Mouse (Mus musculus): ENCODE data around the gene Aven.
"Not testable (repeated sequence)": the region's sequence is repeated elsewhere in the genome, so short reads cannot be mapped to it uniquely, and the experiment has no call there.

Gene Aven
- long read RNA-seq, experiment 1: 0 reads
- long read RNA-seq, experiment 2, partial matches to known transcripts: 0 of 1 reads
- long read RNA-seq, experiment 2, other reads (novel, unspliced or antisense): 1 of 1 reads

- intact Hi-C loops (cut with DNase I): loop anchor here (5.0 kb wide), 1 partner anchor 41 kb away; the partner anchor contains the start of gene Emc7
Observed at GRCm38 (mm10) chr2:112492856-112493538, at the start of gene Aven. Gene Aven (plus strand): TSS chr2:112492964.

GRCm38 (mm10) chr2:112443491-112443890 is 49.3 kb upstream of the Aven start:
- intact Hi-C loops (cut with DNase I): no loop called here

GRCm38 (mm10) chr2:112445511-112445910 is 47.3 kb upstream of the Aven start:
- intact Hi-C loops (cut with DNase I): no loop called here

DNA sequence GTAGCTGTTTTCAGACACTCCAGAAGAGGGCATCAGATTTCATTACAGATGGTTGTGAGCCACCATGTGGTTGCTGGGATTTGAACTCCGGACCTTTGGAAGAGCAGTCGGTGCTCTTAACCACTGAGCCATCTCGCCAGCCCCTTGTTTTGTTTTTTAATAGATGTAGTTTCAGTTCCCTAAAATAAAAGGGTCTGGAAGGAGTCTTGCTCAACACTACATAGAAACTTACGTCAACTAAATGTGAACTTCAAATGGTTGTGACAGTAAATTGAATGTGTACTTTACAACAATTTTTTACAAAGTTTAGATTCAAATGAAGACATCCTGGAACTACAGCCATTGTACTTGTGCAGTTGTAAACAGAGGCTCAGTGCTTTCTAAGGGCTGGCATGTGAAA is 44.7 kb upstream of the Aven start:
- intact Hi-C loops (cut with DNase I): not testable (repeated sequence)

DNA sequence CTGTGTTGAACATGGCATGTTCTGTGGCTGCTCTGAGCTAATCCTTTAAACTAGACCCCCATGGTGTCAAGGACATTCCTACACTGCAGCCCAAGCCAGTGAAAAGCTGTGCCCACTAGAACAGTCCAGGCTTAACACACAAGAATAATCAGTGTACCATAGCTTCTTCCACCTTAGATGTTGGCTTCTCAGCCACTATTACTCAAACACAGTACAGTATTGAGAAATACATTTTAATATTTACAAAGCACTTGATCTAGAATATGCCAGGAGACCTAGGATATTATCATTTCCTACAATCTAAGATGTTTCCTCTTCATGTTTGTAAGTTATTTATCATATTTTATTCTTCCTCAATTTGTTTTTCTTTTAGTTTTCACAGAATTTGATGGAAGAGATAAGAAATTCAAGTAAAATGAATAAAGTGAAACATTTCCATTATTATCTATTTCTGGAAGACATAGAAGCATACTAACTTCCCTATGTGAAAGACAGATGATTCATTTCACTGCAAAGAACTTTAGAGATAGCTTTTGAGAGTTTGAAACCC is 44.2 kb upstream of the Aven start:
- intact Hi-C loops (cut with DNase I): no loop called here

DNA sequence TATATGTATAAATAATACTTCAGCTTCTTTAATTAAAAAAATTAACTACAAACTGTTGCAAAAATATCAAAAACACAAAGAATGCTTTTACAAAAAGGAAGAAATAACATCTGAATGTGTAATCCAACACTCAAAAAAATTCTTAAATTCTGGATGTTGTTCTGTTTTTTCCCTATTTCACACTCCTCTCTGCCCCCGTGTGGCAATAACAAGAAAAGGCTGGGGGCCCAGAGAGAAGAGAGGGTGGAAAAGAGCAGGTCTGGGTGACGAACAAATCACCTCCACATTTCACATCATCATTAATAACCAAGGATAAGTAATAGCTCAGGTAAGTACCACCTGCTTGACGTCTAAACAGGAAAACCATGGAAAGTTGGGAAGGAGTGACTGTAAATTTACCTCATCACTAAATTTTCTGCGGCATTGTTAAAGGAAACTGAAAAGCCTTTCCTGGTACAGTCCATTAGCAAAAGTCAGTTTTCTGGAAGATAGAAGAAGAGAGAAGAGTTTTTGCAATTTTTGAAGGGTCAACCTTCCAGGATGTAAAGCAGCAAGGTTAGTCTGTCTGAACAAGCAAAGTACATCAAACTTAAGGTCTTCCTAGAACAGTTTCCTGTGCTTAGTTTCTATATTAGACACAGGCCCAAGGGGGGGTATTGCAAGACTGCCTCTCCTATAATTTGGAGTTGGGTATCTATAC is 43.0 kb upstream of the Aven start:
- intact Hi-C loops (cut with DNase I): loop anchor here (5.0 to 10.0 kb wide), 2 partner anchors 43 to 185 kb away; partner anchors contain the start of genes Aven, Gm21985, Nop10 and Slc12a6

DNA sequence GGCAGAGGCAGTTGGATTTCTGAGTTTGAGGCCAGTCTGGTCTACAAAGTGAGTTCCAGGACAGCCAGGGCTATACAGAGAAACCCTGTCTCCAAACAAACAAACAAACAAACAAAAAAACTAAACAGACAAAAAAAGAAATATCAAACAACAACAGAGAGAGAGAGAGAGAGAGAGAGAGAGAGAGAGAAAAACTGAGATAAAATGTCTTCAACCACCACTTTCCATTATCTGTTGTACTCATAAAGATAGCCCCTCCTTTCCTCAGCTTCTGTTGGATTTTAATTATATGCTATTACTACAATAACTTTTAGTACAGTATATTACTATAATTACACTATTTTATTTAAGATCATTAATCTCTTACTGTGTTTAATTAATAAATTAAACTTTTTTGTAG is 40.3 kb upstream of the Aven start:
- intact Hi-C loops (cut with DNase I): loop anchor here (5.0 to 10.0 kb wide), 2 partner anchors 40 to 188 kb away; partner anchors contain the start of genes Aven, Gm21985, Nop10 and Slc12a6

- intact Hi-C loops (cut with DNase I): loop anchor here (5.0 to 10.0 kb wide), 2 partner anchors 38 to 189 kb away; partner anchors contain the start of genes Aven, Gm21985, Nop10 and Slc12a6
Observed at GRCm38 (mm10) chr2:112454125-112454861, 38.5 kb upstream of the Aven start.

GRCm38 (mm10) chr2:112454862-112455564 is 37.8 kb upstream of the Aven start, which contains the start of gene Emc7:
Gene Emc7 (plus strand): TSS chr2:112454997.
- intact Hi-C loops (cut with DNase I): loop anchor here (5.0 to 10.0 kb wide), 3 partner anchors 37 to 190 kb away; partner anchors contain the start of genes Aven, Gm21985, Katnbl1 and Nop10

- intact Hi-C loops (cut with DNase I): no loop called here
Observed at GRCm38 (mm10) chr2:112460557-112460956, 32.2 kb upstream of the Aven start.

DNA sequence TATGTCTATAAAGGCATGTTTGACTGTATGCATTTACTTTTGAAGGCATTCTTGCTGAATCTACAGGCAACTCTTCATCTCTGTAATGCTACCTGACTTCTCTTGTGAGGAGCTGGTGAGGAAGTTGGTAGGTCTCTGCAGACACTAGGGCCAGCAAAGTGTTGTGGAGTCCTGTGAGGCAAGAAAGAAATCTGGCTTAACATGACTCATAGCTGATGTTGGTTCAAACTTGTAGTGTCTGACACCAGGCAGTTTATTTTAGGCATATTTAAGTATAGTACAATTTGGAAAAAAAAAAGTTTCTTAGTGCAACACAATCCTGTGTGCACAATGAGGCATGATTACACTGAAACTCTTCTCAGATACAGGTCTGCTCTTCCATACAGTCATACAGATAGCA is 23.2 kb upstream of the Aven start:
- intact Hi-C loops (cut with DNase I): no loop called here

- intact Hi-C loops (cut with DNase I): loop anchor here (10.0 kb wide), 1 partner anchor 276 kb away; no protein-coding TSS in a partner anchor
Observed at GRCm38 (mm10) chr2:112470961-112471381, 21.8 kb upstream of the Aven start.

DNA sequence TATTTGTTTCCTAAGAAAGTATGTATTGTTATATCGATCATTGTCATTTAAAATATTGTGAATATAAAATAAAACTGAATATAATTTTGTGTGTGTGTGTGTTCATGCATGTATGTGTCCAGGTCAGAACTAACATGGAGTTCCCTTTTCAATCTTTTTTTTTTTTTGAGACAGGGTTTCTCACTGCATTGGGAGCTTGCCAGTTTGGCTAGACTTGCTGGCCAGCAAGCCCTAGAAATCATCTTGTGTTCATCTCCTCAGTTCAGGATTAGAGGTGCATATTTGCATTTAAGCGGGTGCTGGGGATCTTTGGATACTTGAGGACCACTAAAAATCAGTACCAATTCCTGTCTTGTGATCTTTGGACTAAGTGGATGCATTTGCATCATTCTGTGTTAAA is 20.7 kb upstream of the Aven start:
- intact Hi-C loops (cut with DNase I): loop anchor here (10.0 kb wide), 1 partner anchor 277 kb away; no protein-coding TSS in a partner anchor

DNA sequence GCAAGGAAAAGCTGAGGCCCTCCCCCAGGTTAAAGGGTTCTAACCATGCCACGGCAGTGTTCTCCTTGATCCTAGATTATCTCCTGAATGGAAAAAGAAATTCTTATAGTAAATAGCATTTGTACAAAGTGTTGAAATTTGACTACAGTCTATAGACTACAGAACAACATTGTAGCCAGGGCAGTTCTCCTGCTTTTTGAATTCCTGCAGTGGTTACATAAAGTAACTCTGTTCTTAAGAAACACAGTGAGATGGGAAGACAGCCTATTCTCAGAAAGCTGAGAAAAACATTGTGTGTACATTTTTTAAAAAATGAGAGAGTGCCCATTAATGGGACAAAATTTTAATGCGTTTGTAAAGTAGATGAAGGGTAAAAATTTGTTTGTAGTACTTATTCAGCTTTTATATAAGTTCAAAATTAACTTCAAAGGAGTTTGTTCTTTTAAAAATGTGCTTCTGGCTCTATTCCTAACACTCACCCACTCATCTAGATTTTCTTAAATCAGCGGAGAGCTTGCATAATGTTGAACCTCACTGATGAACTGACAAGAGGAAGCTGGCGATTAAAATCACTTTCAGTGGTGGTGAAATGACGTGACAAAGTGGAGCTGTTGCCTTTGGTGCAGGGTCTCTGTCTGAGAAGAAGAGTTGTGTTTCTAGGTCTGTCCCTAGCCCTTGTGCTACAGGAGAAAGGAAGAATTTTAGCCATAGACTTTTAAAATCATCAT is 17.6 kb upstream of the Aven start:
- intact Hi-C loops (cut with DNase I): loop anchor here (10.0 kb wide), 1 partner anchor 280 kb away; no protein-coding TSS in a partner anchor

DNA sequence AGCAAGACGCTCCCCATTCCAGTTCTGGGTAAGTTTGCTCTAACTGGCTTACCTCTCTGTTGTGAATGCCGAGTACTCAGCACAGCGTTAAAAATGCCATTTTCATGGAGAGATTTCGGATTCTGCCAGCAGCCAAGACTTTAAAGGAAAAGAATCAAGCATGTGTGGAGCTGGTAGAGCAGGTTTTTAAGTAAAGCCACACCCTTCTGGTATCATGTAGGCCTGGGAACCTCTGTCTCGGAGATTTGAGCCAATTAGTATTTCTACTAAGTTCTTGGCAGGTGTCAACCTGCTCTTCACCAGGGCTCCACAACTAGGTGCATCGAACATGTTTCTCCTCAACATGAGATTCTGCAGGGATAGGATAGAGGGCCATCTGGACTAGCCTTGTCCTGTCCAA is 16.2 kb upstream of the Aven start:
- intact Hi-C loops (cut with DNase I): loop anchor here (10.0 kb wide), 1 partner anchor 282 kb away; no protein-coding TSS in a partner anchor

GRCm38 (mm10) chr2:112480669-112481068 is 12.1 kb upstream of the Aven start, which contains the start of gene Chrm5:
Gene Chrm5 (minus strand): TSS chr2:112480769.
- intact Hi-C loops (cut with DNase I): loop anchor here (2.0 kb wide), 1 partner anchor 102 kb away; the partner anchor contains the start of gene Katnbl1

GRCm38 (mm10) chr2:112481564-112481963 is 11.2 kb upstream of the Aven start:
- intact Hi-C loops (cut with DNase I): loop anchor here (2.0 kb wide), 1 partner anchor 103 kb away; the partner anchor contains the start of gene Katnbl1

DNA sequence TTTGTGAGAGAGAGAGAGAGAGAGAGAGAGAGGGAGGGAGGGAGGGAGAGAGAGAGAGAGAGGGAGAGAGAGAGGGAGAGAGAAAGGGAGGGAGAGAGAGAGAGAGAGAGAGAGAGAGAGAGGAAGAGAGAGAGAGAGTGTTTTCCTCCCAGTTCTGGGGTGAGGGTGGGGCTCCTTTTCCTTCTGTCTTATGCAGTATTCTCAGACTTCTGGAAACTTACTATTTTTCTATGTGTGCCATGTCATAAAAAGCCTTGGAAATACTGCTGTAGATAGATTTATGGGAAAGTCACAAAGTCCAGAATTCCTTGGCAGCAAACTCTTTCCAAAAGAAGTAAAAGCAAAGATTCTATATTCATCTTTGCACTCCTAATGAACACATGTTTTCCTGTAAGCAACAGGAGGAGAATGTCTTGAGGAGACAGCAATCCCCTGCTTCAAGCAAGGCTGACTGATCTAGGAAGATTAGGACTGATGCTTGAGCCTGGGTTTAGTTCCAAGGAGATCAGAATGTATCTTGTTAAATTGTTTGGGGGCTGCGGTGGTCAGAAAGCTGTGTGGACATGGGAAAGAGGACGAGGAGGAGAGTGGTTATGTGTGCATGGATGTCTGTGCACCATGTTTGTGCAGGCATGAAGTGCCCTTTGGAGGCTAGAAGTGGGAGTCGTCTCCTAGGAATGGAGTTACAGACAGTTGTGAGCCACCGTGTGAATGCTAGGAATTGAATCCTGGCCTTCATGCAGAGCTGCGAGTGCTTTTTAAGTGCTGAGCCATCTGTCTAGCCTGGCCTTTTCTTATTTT is 10.0 kb upstream of the Aven start:
- intact Hi-C loops (cut with DNase I): no loop called here

All from adrenal gland (tissue).